In genomic region chr2:149819751-149820150, GRCm38 (mm10) we compare ENCODE assay signal across 26 mouse cellular contexts. TPM values are rescaled to one million over a fixed set of nuclear protein-coding genes. Genes with fewer than 3 reads are reported as not detected.
"Had no signal": no experiment of that assay in that cellular context is flagged by ENCODE, and none has a peak within 500 bp of the region (broad histone marks: within the 10 kb centered on the region; RNA-seq: fewer than 3 reads in every experiment).

No protein-coding gene starts in this region.

- H3K27ac ChIP-seq: kidney, embryonic 15.5 days; layer of hippocampus, adult 2 months; limb, embryonic 12.5 days; limb, embryonic 15.5 days; liver, embryonic 14.5 days; macrophage; midbrain, embryonic 12.5 days; midbrain, embryonic 15.5 days; neural tube, embryonic 12.5 days; neural tube, embryonic 15.5 days; stomach, postnatal 0 days had no signal

- H3K9me3 ChIP-seq: kidney, embryonic 15.5 days; limb, embryonic 12.5 days; limb, embryonic 15.5 days; midbrain, embryonic 12.5 days; midbrain, embryonic 15.5 days; neural tube, embryonic 12.5 days; neural tube, embryonic 15.5 days had no signal

- H3K36me3 ChIP-seq: kidney, embryonic 15.5 days; limb, embryonic 12.5 days; limb, embryonic 15.5 days; midbrain, embryonic 12.5 days; midbrain, embryonic 15.5 days; neural tube, embryonic 12.5 days; neural tube, embryonic 15.5 days had no signal

- ATAC-seq: liver, postnatal 0 days; lung, postnatal 0 days; midbrain, embryonic 15.5 days had no signal

- DNase-seq: kidney, postnatal 10 days; kidney, postnatal 36 days; left cerebral cortex, postnatal 4 days; liver, postnatal 0 days; lung, embryonic 14.5 days; right cerebral cortex, adult 18-20 months; right cerebral cortex, postnatal 14 days; right cerebral cortex, postnatal 4 days; thymus, adult 2 months; thymus, postnatal 14 days; thymus, postnatal 4 days had no signal

- H3K27me3 ChIP-seq: kidney, embryonic 15.5 days; limb, embryonic 12.5 days; limb, embryonic 15.5 days; midbrain, embryonic 12.5 days; midbrain, embryonic 15.5 days; neural tube, embryonic 12.5 days; neural tube, embryonic 15.5 days had no signal

- H3K9ac ChIP-seq: kidney, embryonic 15.5 days; limb, embryonic 12.5 days; limb, embryonic 15.5 days; liver, embryonic 14.5 days; liver, postnatal 0 days; lung, embryonic 14.5 days; midbrain, embryonic 12.5 days; midbrain, embryonic 15.5 days; neural tube, embryonic 12.5 days; neural tube, embryonic 15.5 days had no signal

- H3K4me3 ChIP-seq: kidney, embryonic 15.5 days; layer of hippocampus, adult 2 months; limb, embryonic 12.5 days; limb, embryonic 15.5 days; midbrain, embryonic 12.5 days; midbrain, embryonic 15.5 days; neural tube, embryonic 12.5 days; neural tube, embryonic 15.5 days had no signal

- H3K4me1 ChIP-seq: kidney, embryonic 15.5 days; limb, embryonic 12.5 days; limb, embryonic 15.5 days; midbrain, embryonic 12.5 days; midbrain, embryonic 15.5 days; neural tube, embryonic 12.5 days; neural tube, embryonic 15.5 days had no signal

- H3K4me2 ChIP-seq: kidney, embryonic 15.5 days; limb, embryonic 12.5 days; limb, embryonic 15.5 days; liver, embryonic 11.5 days; lung, embryonic 14.5 days; midbrain, embryonic 12.5 days; midbrain, embryonic 15.5 days; neural tube, embryonic 12.5 days; neural tube, embryonic 15.5 days had no signal

RNA-seq across cellular contexts. Expression of gene Syndig1, which starts 9.3 kb away (rescaled TPM):
- total RNA-seq: megakaryocyte, adult 5-6 weeks had no signal
- polyA plus RNA-seq: liver, postnatal 0 days; macrophage had no signal

RNA-seq across cellular contexts. Expression of gene C530025M09Rik, which starts 11.3 kb away (rescaled TPM):
- total RNA-seq: megakaryocyte, adult 5-6 weeks had no signal
- polyA plus RNA-seq: limb, embryonic 15.5 days; liver, embryonic 11.5 days; liver, embryonic 14.5 days; liver, postnatal 0 days; lung, embryonic 14.5 days; lung, postnatal 0 days; macrophage; stomach, embryonic 14.5 days; thymus, adult 2 months had no signal
